Mouse (Mus musculus) stomach, embryonic 16.5 days (tissue): ENCODE data around the gene Cers6. TPM values are rescaled to one million over a fixed set of nuclear protein-coding genes. Genes with fewer than 3 reads are reported as not detected.

ENCODE experiments used
- ATAC-seq: fragments of 200-750 bp; cut with Nextera tagmentation; 2 replicates; pipeline ENCODE4 v1.8.0; 2017; ENCODE audit warnings: moderate number of reproducible peaks, moderate TSS enrichment; ENCODE audit not compliant: insufficient read depth, low FRiP score
- H3K27ac ChIP-seq: fragments of 300-500 bp; sonication (generic); 2 replicates; pipeline ENCODE4 v1.5.1; 2014; ENCODE audit warnings: low read length
- H3K27me3 ChIP-seq: fragments of 300-500 bp; sonication (generic); 2 replicates; pipeline ENCODE4 v1.6.1; 2014; ENCODE audit warnings: low read length, control low read depth, mixed read lengths; ENCODE audit not compliant: control insufficient read depth, insufficient read depth
- H3K36me3 ChIP-seq: fragments of 300-500 bp; sonication (generic); 2 replicates; pipeline ENCODE4 v1.6.1; 2014; ENCODE audit warnings: low read length; ENCODE audit not compliant: control insufficient read depth, insufficient read depth
- H3K4me1 ChIP-seq: fragments of 300-500 bp; sonication (generic); 2 replicates; pipeline ENCODE4 v1.6.1; 2014; ENCODE audit warnings: low read length, control low read depth, mixed read lengths; ENCODE audit not compliant: control insufficient read depth, insufficient read depth
- H3K4me2 ChIP-seq: fragments of 300-500 bp; sonication (generic); 2 replicates; pipeline ENCODE4 v1.6.1; 2014; ENCODE audit warnings: low read depth, low read length, mixed read lengths
- H3K4me3 ChIP-seq: fragments of 300-500 bp; sonication (generic); replicated peaks from 2 replicates; pipeline ENCODE4 v1.5.1; 2014; ENCODE audit warnings: mild to moderate bottlenecking, low read length
- H3K9ac ChIP-seq: fragments of 300-500 bp; sonication (generic); 2 replicates; pipeline ENCODE4 v1.6.1; 2014; ENCODE audit warnings: low read length
- H3K9me3 ChIP-seq: fragments of 300-500 bp; sonication (generic); replicated peaks from 2 replicates; pipeline ENCODE4 v1.6.1; 2016; ENCODE audit warnings: low read length, control low read depth; ENCODE audit not compliant: control insufficient read depth
- WGBS: fragments of 180-500 bp; shearing (Covaris S2); extraction: QIAGEN DNeasy Blood & Tissue Kit; methylation state at CpG from one replicate; pipeline ENCODE4 v1.1.7; 2014; 5-methylcytosine and 5-hydroxymethylcytosine counted together
- polyA plus RNA-seq: library from polyadenylated mRNA; unstranded; fragments of >200 nt; fragmentation: Nextera tagmentation; extraction: Ambion mirVana; gene quantifications from 2 replicates; pipeline ENCODE4 v1.2.1, GENCODE M21; 2015

The Cers6 gene
- polyA plus RNA-seq, 1 experiment from 2014 or later = 26.0 TPM

DNA sequence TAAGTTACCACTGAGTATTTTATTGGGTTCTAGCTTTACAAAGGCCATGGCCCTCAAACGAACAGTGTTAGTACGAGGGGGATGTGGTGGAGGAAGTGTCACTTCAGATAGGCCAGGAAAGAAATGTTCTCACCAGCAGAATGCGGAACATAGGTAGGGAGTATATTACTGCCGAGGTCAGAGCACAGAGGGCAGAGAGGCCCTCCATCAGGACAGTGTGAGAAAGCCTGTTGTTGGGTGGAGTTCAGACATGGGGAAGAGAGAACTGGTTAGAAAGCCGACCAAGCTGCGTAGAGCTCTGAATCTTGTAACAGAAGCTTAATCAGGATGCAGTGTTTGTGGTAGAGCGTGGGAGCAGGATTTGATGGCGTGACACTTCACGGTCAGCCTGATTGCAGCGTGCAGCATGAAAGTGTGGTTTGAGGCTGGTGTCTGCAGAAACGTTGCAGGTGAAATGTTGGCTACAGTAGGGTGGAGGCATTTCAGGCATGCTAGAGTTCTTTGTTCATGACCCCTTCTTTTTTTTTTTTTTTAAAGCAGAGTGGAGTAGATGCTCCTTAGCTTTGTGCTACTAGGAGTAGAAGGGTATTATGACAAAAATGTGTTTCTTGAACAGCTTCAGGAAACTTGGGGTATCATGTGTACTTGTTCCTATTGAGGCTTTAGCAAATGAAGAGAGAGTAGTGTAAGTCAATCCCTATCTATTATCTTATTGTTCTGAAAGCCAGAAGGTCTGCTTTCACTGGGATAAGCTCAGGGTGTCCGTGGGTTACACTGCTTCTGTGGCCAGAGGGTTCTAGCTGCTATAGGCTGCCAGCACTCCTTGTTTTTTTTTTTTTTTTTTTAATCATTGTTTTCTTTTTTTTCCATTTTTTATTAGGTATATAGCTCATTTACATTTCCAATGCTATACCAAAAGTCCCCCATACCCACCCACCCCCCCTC lies 117.7 kb downstream of the Cers6 start:
- H3K27me3 ChIP-seq = no peaks in the 10 kb centered on the region
- peak; percentile 51; the same call in 1 of the 2 replicates for ATAC-seq
- H3K27ac ChIP-seq = peak overlapping the region; percentile 65
- H3K4me1 ChIP-seq = peaks cover 33% of the 10 kb centered on the region
- WGBS = 46% methylated on average over 12 of the region's 12 CpGs
- H3K9me3 ChIP-seq = no peaks in the 10 kb centered on the region
- 0 out of 2 replicates have a peak overlapping the region, but pooled peaks have one; percentile 11 for H3K4me2 ChIP-seq
- no peaks in the 10 kb centered on the region for H3K36me3 ChIP-seq
- H3K4me3 ChIP-seq = no peak overlapping the region
- H3K9ac ChIP-seq = no peak overlapping the region

- Histone ChIP-seq H3K4me3 (no peak overlapping the region), H3K36me3 (no peaks in the 10 kb centered on the region), H3K9me3 (no peaks in the 10 kb centered on the region), H3K4me1 (peaks cover 33% of the 10 kb centered on the region), H3K27ac (peak overlapping the region; percentile 12; the same call in 1 of the 2 replicates), H3K9ac (no peak overlapping the region), H3K27me3 (no peaks in the 10 kb centered on the region), H3K4me2 (peak overlapping the region; percentile 22; the same call in 1 of the 2 replicates)
- no peak for ATAC-seq
- WGBS = 60% methylated on average over 9 of the region's 9 CpGs
These were observed 120.1 kb downstream of the Cers6 start for GRCm38 (mm10) chr2:68981302-68981701.

DNA sequence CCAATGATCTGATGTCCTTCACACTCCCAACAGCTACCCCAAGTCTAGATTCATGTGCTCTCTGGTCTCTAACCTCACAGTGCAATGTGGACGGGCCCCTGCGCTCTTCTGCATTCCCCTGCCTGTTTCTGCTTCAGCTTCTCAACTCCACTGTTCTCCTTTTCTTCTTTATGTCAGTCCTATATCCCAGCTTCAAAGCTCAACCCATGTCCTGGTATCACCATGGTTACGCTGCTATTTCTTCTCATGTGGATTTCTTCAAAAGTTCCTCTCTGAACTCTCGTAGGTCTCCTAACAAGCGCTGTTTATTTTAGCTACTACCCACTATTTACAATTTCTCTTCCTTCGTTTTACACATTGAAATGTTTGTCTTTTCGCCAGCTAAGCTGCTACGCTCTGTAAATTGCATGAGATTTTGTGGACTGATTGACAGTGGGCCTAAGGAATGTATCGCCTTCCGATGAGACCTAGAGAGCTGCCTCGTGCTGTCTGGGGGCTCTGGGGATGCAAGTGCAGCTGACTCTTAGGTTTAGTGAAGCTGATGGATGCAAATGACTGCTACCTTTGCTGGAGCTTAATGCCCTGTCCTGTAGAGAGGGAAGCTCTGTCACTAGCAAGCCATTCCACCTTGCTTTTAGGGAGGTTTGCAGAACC lies 120.6 kb downstream of the Cers6 start:
- H3K9ac ChIP-seq = no peak overlapping the region
- 36% methylated on average over 11 of the region's 11 CpGs for WGBS
- ATAC-seq = peak; percentile 37; the same call in 1 of the 2 replicates
- H3K4me1 ChIP-seq = peaks cover 31% of the 10 kb centered on the region
- no peaks in the 10 kb centered on the region for H3K9me3 ChIP-seq
- peak overlapping the region; percentile 22; the same call in 1 of the 2 replicates for H3K4me2 ChIP-seq
- H3K27me3 ChIP-seq = no peaks in the 10 kb centered on the region
- H3K4me3 ChIP-seq = no peak overlapping the region
- no peaks in the 10 kb centered on the region for H3K36me3 ChIP-seq
- H3K27ac ChIP-seq = peak overlapping the region; percentile 35

- Histone ChIP-seq H3K9ac (no peak overlapping the region), H3K4me1 (peaks cover 29% of the 10 kb centered on the region), H3K9me3 (no peaks in the 10 kb centered on the region), H3K4me2 (no peak overlapping the region), H3K36me3 (no peaks in the 10 kb centered on the region), H3K27ac (no peak overlapping the region), H3K4me3 (no peak overlapping the region), H3K27me3 (no peaks in the 10 kb centered on the region)
- 77% methylated on average over 3 of the region's 3 CpGs for WGBS
- ATAC-seq = no peak
These were observed 121.7 kb downstream of the Cers6 start for GRCm38 (mm10) chr2:68982979-68983378.

- no peaks in the 10 kb centered on the region for H3K36me3 ChIP-seq
- H3K9ac ChIP-seq = no peak overlapping the region
- no peak overlapping the region for H3K27ac ChIP-seq
- no peaks in the 10 kb centered on the region for H3K27me3 ChIP-seq
- peaks cover 25% of the 10 kb centered on the region for H3K4me1 ChIP-seq
- 78% methylated on average over 3 of the region's 3 CpGs for WGBS
- no peak for ATAC-seq
- H3K4me3 ChIP-seq = no peak overlapping the region
- H3K4me2 ChIP-seq = no peak overlapping the region
- no peaks in the 10 kb centered on the region for H3K9me3 ChIP-seq
These were observed 122.2 kb downstream of the Cers6 start for GRCm38 (mm10) chr2:68983431-68983830.

DNA sequence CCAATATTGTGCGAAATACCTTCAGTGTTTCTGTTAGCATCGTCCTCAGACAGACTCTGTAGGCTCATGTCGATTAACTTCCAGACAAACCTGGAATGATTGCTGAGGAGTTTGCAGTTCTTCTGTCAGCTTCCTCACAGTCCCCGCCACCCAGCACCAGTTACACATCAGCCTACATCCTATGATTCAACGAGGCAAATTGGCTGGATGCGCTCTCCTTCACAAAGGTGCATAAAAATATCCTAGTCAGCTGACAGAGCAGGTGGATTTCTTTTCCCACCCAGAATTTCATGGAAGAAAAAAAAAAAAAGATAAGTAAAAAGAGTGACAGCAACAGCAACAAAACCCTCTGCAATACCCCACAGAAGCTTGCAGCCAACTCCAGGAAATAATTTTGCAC lies 127.9 kb downstream of the Cers6 start:
- Histone ChIP-seq H3K4me2 (no peak overlapping the region), H3K27me3 (no peaks in the 10 kb centered on the region), H3K4me3 (no peak overlapping the region), H3K4me1 (no peaks in the 10 kb centered on the region), H3K36me3 (no peaks in the 10 kb centered on the region), H3K9ac (no peak overlapping the region), H3K9me3 (no peaks in the 10 kb centered on the region), H3K27ac (no peak overlapping the region)
- WGBS = 88% methylated on average over 6 of the region's 6 CpGs
- no peak for ATAC-seq

DNA sequence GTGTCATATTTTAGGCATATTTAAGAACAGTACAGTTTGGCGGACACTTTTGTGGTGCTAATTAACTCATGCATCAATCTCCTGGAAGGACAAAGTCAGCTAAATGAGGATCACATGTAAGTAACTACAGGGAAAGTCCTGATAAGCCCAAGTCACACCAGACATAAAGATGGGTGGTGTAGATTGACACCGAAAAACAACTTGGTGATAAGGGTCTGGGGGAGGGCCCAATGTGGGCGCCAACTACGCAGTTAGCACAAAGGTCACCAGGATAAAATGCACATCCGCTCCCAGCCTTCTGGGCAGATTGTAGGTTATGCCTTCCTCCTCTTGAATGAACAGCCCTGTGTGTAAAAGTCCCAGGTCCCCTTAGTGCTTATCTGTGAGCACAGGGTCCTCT lies 131.4 kb downstream of the Cers6 start:
- H3K9me3 ChIP-seq = no peaks in the 10 kb centered on the region
- H3K4me3 ChIP-seq = no peak overlapping the region
- H3K27ac ChIP-seq = no peak overlapping the region
- 82% methylated on average over 5 of the region's 5 CpGs for WGBS
- ATAC-seq = no peak
- no peaks in the 10 kb centered on the region for H3K36me3 ChIP-seq
- H3K4me2 ChIP-seq = no peak overlapping the region
- no peaks in the 10 kb centered on the region for H3K4me1 ChIP-seq
- no peak overlapping the region for H3K9ac ChIP-seq
- no peaks in the 10 kb centered on the region for H3K27me3 ChIP-seq

DNA sequence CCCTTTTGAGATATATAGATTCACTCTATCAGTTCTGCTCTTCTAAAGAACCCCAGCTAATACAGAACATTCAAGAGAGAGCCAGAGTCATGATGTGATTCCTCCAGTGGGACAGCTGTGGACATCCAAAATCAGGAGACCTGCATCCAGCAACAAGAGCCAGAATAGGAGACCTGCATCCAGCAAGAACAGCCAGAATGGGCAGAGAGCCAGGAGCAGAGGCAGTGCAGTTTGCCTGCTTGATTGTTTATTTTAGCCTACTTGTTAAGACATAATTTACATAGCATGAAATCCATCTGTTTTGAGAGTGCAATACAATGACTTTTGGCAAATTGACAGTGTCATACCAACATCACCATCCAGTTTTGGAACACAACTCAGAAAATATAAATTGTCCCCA lies 133.2 kb downstream of the Cers6 start:
- Histone ChIP-seq H3K4me3 (no peak overlapping the region), H3K9me3 (no peaks in the 10 kb centered on the region), H3K4me2 (no peak overlapping the region), H3K4me1 (no peaks in the 10 kb centered on the region), H3K9ac (no peak overlapping the region), H3K27ac (no peak overlapping the region), H3K36me3 (no peaks in the 10 kb centered on the region), H3K27me3 (no peaks in the 10 kb centered on the region)
- ATAC-seq = no peak

DNA sequence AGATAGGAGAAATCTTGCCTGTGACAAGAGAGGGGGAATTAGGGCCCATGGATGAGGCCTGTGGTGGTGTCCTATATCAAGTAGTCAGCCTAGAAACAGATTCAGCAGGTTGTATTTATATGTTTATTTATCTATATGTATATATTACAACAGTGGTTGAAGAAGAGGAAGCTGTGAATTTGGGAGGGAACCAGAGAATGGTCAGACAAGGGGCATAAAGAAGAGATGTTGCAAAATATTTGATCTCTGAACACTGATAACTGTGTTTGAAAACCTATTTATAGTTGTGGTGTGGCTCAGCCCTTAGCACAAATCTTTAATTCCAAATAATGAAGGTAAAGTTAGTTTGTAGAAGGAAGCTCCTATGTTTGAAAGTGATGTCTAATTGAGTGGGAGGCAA lies 134.5 kb downstream of the Cers6 start:
- Histone ChIP-seq H3K4me1 (no peaks in the 10 kb centered on the region), H3K9ac (no peak overlapping the region), H3K9me3 (no peaks in the 10 kb centered on the region), H3K4me2 (no peak overlapping the region), H3K36me3 (no peaks in the 10 kb centered on the region), H3K4me3 (no peak overlapping the region), H3K27me3 (no peaks in the 10 kb centered on the region), H3K27ac (no peak overlapping the region)
- ATAC-seq = no peak
